Mouse (Mus musculus) thymus, postnatal 36 days (tissue): ENCODE data around the gene Gm8857.
"Not testable (repeated sequence)": the region's sequence is repeated elsewhere in the genome, so short reads cannot be mapped to it uniquely, and the experiment has no call there.

Experiments
- DNase-seq, 2 experiments: peaks; one replicate each; pipeline ENCODE4 v3.0.0; 2022; ENCODE audit warnings: mixed read lengths in 2 of 2

The Gm8857 gene

GRCm38 (mm10) chr5:10947505-10947904, at the start of gene Gm8857, which contains the start of gene Gm8871:
Gene Gm8857 (plus strand): TSS chr5:10947807.
Gene Gm8871 (plus strand): TSS chr5:10947805.
- DNase-seq, result not testable (repeated sequence)

GRCm38 (mm10) chr5:10953512-10953911, 5.9 kb downstream of the Gm8857 start:
- not testable (repeated sequence) for DNase-seq

- DNase-seq, result not testable (repeated sequence)
Measured at GRCm38 (mm10) chr5:10958057-10958456, 10.4 kb downstream of the Gm8857 start.
